Mouse (Mus musculus) lung, postnatal 25 days (tissue): Measurements from ENCODE around the gene Erbin.
A peak's percentile ranks its signal among the peaks of the same experiment; 100 is the strongest.

ENCODE experiments used
- DNase-seq: peaks from one replicate; pipeline ENCODE4 v3.0.0; 2022; ENCODE audit warnings: low spot score

The Erbin gene

GRCm38 (mm10) chr13:103920261-103920932 is at the start of gene Erbin:
TSS of gene Erbin (minus strand) at chr13:103920514.
- DNase-seq: peak; percentile 89

GRCm38 (mm10) chr13:103969912-103970311 is 49.6 kb upstream of the Erbin start:
- DNase-seq: no peak

GRCm38 (mm10) chr13:103967987-103968386 is 47.7 kb upstream of the Erbin start:
- DNase-seq: no peak

- DNase-seq: no peak
Measured at GRCm38 (mm10) chr13:103966696-103967215, 46.4 kb upstream of the Erbin start.

- no peak for DNase-seq
Measured at GRCm38 (mm10) chr13:103965187-103965586, 44.9 kb upstream of the Erbin start.

- DNase-seq: no peak
Measured at GRCm38 (mm10) chr13:103963094-103963493, 42.8 kb upstream of the Erbin start.

GRCm38 (mm10) chr13:103959841-103960240 is 39.5 kb upstream of the Erbin start:
- no peak for DNase-seq

- no peak for DNase-seq
Measured at GRCm38 (mm10) chr13:103958607-103959123, 38.4 kb upstream of the Erbin start.

GRCm38 (mm10) chr13:103957175-103957940 is 37.0 kb upstream of the Erbin start:
- DNase-seq: no peak

GRCm38 (mm10) chr13:103955652-103956051 is 35.3 kb upstream of the Erbin start:
- DNase-seq: no peak

- peak; percentile 57 for DNase-seq
Measured at GRCm38 (mm10) chr13:103951393-103951792, 31.1 kb upstream of the Erbin start.

- no peak for DNase-seq
Measured at GRCm38 (mm10) chr13:103940796-103941195, 20.5 kb upstream of the Erbin start.

GRCm38 (mm10) chr13:103924586-103924985 is 4.3 kb upstream of the Erbin start:
- DNase-seq: no peak

GRCm38 (mm10) chr13:103923402-103924065 is 3.2 kb upstream of the Erbin start:
- no peak for DNase-seq

- DNase-seq: no peak
Measured at GRCm38 (mm10) chr13:103921831-103922380, 1.6 kb upstream of the Erbin start.

GRCm38 (mm10) chr13:103920933-103921830 is 868 bp upstream of the Erbin start:
- peak; percentile 90 for DNase-seq

- no peak for DNase-seq
Measured at GRCm38 (mm10) chr13:103919956-103920260, 406 bp downstream of the Erbin start.

GRCm38 (mm10) chr13:103919234-103919955 is 919 bp downstream of the Erbin start:
- peak; percentile 35 for DNase-seq

- DNase-seq: no peak
Measured at GRCm38 (mm10) chr13:103918432-103918831, 1.9 kb downstream of the Erbin start.

- DNase-seq: no peak
Measured at GRCm38 (mm10) chr13:103914114-103914736, 6.1 kb downstream of the Erbin start.
